Mouse (Mus musculus) CH12.LX (cell line): Measurements from ENCODE around the gene Olfr551. TPM values are rescaled to one million over a fixed set of nuclear protein-coding genes. Genes with fewer than 3 reads are reported as not detected.
"Not testable (repeated sequence)": the region's sequence is repeated elsewhere in the genome, so short reads cannot be mapped to it uniquely, and the experiment has no call there.

ENCODE experiments used
- DNase-seq: peaks from one replicate; pipeline ENCODE4 v3.0.0-alpha.2; 2013; ENCODE audit errors: extremely low read depth
- H3K27ac ChIP-seq: 2 replicates; pipeline ENCODE4 v1.5.1; 2012; ENCODE audit warnings: low read depth, mild to moderate bottlenecking, control low read depth, moderate library complexity; ENCODE audit not compliant: insufficient read depth
- H3K27me3 ChIP-seq: replicated peaks from 2 replicates; pipeline ENCODE3; 2012; ENCODE audit warnings: inconsistent platforms
- H3K36me3 ChIP-seq, 2 experiments: replicated peaks in 1 of 2; 2 replicates each; pipeline versions ENCODE3 to v1.6.1; 2012; ENCODE audit warnings: inconsistent platforms in 1 of 2, low read length in 1 of 2, mild to moderate bottlenecking in 1 of 2, mixed read lengths in 1 of 2, moderate library complexity in 1 of 2; ENCODE audit not compliant: control insufficient read depth in 1 of 2, insufficient read depth in 1 of 2
- H3K4me1 ChIP-seq, 2 experiments: 2 replicates each; pipeline ENCODE4 v1.6.1; 2012; ENCODE audit warnings: inconsistent platforms in 1 of 2, moderate library complexity in 1 of 2; ENCODE audit not compliant: insufficient read depth in 2 of 2, control insufficient read depth in 1 of 2
- H3K4me2 ChIP-seq: 2 replicates; pipeline ENCODE4 v1.6.1; 2012; ENCODE audit warnings: low read depth, mild to moderate bottlenecking, control low read depth; ENCODE audit not compliant: poor library complexity, insufficient read depth, severe bottlenecking
- H3K4me3 ChIP-seq, 3 experiments: fragments of 150-350 bp in 1 of 3; sonication (generic) in 1 of 3; replicated peaks in 1 of 3; 2 replicates each; pipeline versions ENCODE3 to v1.5.1; 2011 to 2012; ENCODE audit warnings: low read depth in 2 of 3, low read length in 2 of 3, mild to moderate bottlenecking in 2 of 3, moderate library complexity in 2 of 3, control low read depth in 1 of 3, improper control_type of control experiment in 1 of 3, inconsistent platforms in 1 of 3, mixed read lengths in 1 of 3; ENCODE audit not compliant: poor library complexity in 1 of 3
- H3K79me2 ChIP-seq: replicated peaks from 2 replicates; pipeline ENCODE4 v1.6.1; 2012; ENCODE audit warnings: mild to moderate bottlenecking, moderate library complexity; ENCODE audit not compliant: control insufficient read depth, poor library complexity, insufficient read depth, severe bottlenecking; ENCODE audit errors: extremely low read depth
- H3K9ac ChIP-seq: 2 replicates; pipeline ENCODE4 v1.6.1; 2012; ENCODE audit warnings: low read depth, mild to moderate bottlenecking, control low read depth, moderate library complexity; ENCODE audit not compliant: insufficient read depth
- H3K9me3 ChIP-seq: replicated peaks from 2 replicates; pipeline ENCODE3; 2012; ENCODE audit warnings: low read length, inconsistent platforms, mixed read lengths
- CHD1 ChIP-seq: IDR thresholded peaks from 2 replicates; pipeline ENCODE4 v1.6.1; 2012; ENCODE audit warnings: low read depth, low read length, improper control_type of control experiment, inconsistent platforms
- CTCF ChIP-seq, 2 experiments: IDR thresholded peaks in 1 of 2; conservative IDR thresholded peaks in 1 of 2; 2 replicates each; pipeline ENCODE4 v1.5.1; 2011 to 2012; ENCODE audit warnings: low read depth in 2 of 2, low read length in 2 of 2, improper control_type of control experiment in 1 of 2, inconsistent platforms in 1 of 2, mild to moderate bottlenecking in 1 of 2, moderate library complexity in 1 of 2
- ETS1 ChIP-seq: conservative IDR thresholded peaks from 2 replicates; pipeline ENCODE4 v1.6.1; 2012; ENCODE audit warnings: low read depth, mild to moderate bottlenecking, inconsistent platforms, low read length, improper control_type of control experiment, moderate library complexity
- GABPA ChIP-seq: IDR thresholded peaks from 2 replicates; pipeline ENCODE4 v1.6.1; 2012; ENCODE audit warnings: low read depth, low read length, improper control_type of control experiment, inconsistent platforms; ENCODE audit not compliant: insufficient replicate concordance
- HCFC1 ChIP-seq: IDR thresholded peaks from 2 replicates; pipeline ENCODE4 v1.6.1; 2012; ENCODE audit warnings: low read depth, mild to moderate bottlenecking, inconsistent platforms, low read length, improper control_type of control experiment
- KAT2A ChIP-seq: IDR thresholded peaks from 2 replicates; pipeline ENCODE4 v1.6.1; 2012; ENCODE audit warnings: low read length, improper control_type of control experiment, inconsistent platforms; ENCODE audit not compliant: insufficient replicate concordance
- MXI1 ChIP-seq: IDR thresholded peaks from 2 replicates; pipeline ENCODE4 v1.6.1; 2011; ENCODE audit warnings: mild to moderate bottlenecking, low read depth, low read length, improper control_type of control experiment
- MYC ChIP-seq: IDR thresholded peaks from 2 replicates; pipeline ENCODE4 v1.6.1; 2011; ENCODE audit warnings: low read depth, mild to moderate bottlenecking, improper control_type of control experiment, low read length
- POLR2AphosphoS2 ChIP-seq: IDR thresholded peaks from 2 replicates; pipeline ENCODE4 v1.6.1; 2011; ENCODE audit warnings: low read depth, low read length, improper control_type of control experiment
- RAD21 ChIP-seq: IDR thresholded peaks from 2 replicates; pipeline ENCODE4 v1.6.1; 2011; ENCODE audit warnings: low read depth, mild to moderate bottlenecking, low read length, improper control_type of control experiment, moderate library complexity
- SMC3 ChIP-seq: IDR thresholded peaks from 2 replicates; pipeline ENCODE4 v1.6.1; 2011; ENCODE audit warnings: low read depth, low read length, improper control_type of control experiment
- USF2 ChIP-seq: conservative IDR thresholded peaks from 2 replicates; pipeline ENCODE4 v1.6.1; 2011; ENCODE audit warnings: low read depth, low read length, improper control_type of control experiment
- ZC3H11A ChIP-seq: IDR thresholded peaks from 2 replicates; pipeline ENCODE4 v1.6.1; 2012; ENCODE audit warnings: low read depth, mild to moderate bottlenecking, inconsistent platforms, low read length, improper control_type of control experiment
- ZKSCAN1 ChIP-seq: IDR thresholded peaks from 2 replicates; pipeline ENCODE4 v1.6.1; 2012; ENCODE audit warnings: low read depth, inconsistent platforms, low read length, improper control_type of control experiment, borderline replicate concordance
- ZNF384 ChIP-seq: IDR thresholded peaks from 2 replicates; pipeline ENCODE4 v1.6.1; 2012; ENCODE audit warnings: low read depth, low read length, improper control_type of control experiment, inconsistent platforms
- dilution Hi-C: fragments of 300-500 bp; cut with MboI; formaldehyde crosslinking; loops from 2 replicates; pipeline ENCODE4 v1.14.3; 2020; ENCODE audit warnings: low sequenced_read_pairs; ENCODE audit not compliant: extremely low pct_unique_long_range_greater_than_20kb, extremely low pct_ligation_motif_present
- in situ Hi-C: fragments of 300-500 bp; cut with MboI; formaldehyde crosslinking; loops from 3 replicates; pipeline ENCODE4 v1.14.3; 2019; ENCODE audit warnings: low sequenced_read_pairs, low pct_ligation_motif_present, low pct_unique_long_range_greater_than_20kb, mixed read lengths
- polyA plus RNA-seq: library from polyadenylated mRNA; unstranded; fragments of >175 nt; gene quantifications from 2 replicates; pipeline ENCODE4 v1.2.1, GENCODE M21; 2012; ENCODE audit warnings: low read depth; ENCODE audit not compliant: insufficient read length
- total RNA-seq, 2 experiments: library from RNA; depleted of rRNA; stranded (reverse); fragments of 300-350 nt in 1 of 2; fragments of >200 nt in 1 of 2; gene quantifications; 2 replicates each; pipeline ENCODE4 v1.2.3; 2012 to 2014

The Olfr551 gene
- total and polyA plus RNA-seq, 3 experiments: not detected

DNA sequence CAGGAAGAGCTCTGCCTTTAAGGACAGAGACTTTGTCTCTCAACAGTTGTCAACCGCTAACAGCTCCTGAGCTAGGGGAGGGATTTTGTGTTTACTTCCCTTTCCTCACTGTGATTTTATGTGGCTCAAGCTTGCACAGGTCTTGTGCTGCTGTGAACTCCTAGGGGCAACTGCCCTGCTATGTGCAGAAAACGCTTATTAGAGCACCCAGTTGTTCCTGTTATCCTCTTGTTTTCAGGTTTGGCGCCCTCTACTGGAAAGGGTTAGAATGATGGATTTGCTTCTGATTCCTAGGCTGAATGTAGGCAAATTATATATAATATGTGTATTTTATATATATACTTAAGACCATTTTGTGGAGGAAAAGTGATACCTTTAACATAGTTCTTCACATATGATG, 45.0 kb upstream of the Olfr551 start:
- no peaks in the 10 kb centered on the region for H3K27me3 ChIP-seq
- H3K4me3 ChIP-seq: no peak overlapping the region
- no peak overlapping the region for H3K9ac ChIP-seq
- dilution Hi-C loops: no loop called here
- H3K79me2 ChIP-seq: no peaks in the 10 kb centered on the region
- H3K9me3 ChIP-seq: no peaks in the 10 kb centered on the region
- DNase-seq: peak; percentile 70
- in situ Hi-C loops: loop anchor here (5.0 kb wide), 1 partner anchor 129 kb away; no protein-coding TSS in a partner anchor
- TF ChIP-seq ZKSCAN1 (no peak), CTCF (conservative IDR thresholded peaks at IDR 0.05 in 1 of 2, IDR thresholded peaks at IDR 0.05 in 1 of 2; ENCODE audit: low read depth in 2 of 2, low read length in 2 of 2) (peak; percentile 62 to 79), SMC3 (peak; percentile 78), GABPA (no peak), ZC3H11A (no peak; the same call in 1 of the 2 replicates), RAD21 (peak; percentile 46), ETS1 (no peak), HCFC1 (no peak), MXI1 (no peak), CHD1 (no peak), POLR2AphosphoS2 (no peak)
- H3K27ac ChIP-seq: no peak overlapping the region
- no peaks in the 10 kb centered on the region for H3K4me1 ChIP-seq
- no peak overlapping the region for H3K4me2 ChIP-seq
- H3K36me3 ChIP-seq: no peaks in the 10 kb centered on the region

GRCm38 (mm10) chr7:102620368-102620767, 28.7 kb upstream of the Olfr551 start:
- H3K4me1 ChIP-seq, H3K27ac ChIP-seq, H3K79me2 ChIP-seq, H3K9me3 ChIP-seq, H3K27me3 ChIP-seq, dilution Hi-C loops, H3K36me3 ChIP-seq, H3K4me3 ChIP-seq, H3K4me2 ChIP-seq, in situ Hi-C loops, H3K9ac ChIP-seq, DNase-seq: not testable (repeated sequence)

- in situ Hi-C loops (no loop called here), dilution Hi-C loops (no loop called here)
- Histone ChIP-seq H3K4me1 (no peaks in the 10 kb centered on the region), H3K4me2 (no peak overlapping the region), H3K79me2 (no peaks in the 10 kb centered on the region), H3K27ac (no peak overlapping the region), H3K4me3 (no peak overlapping the region), H3K27me3 (no peaks in the 10 kb centered on the region), H3K9me3 (no peaks in the 10 kb centered on the region), H3K9ac (no peak overlapping the region), H3K36me3 (no peaks in the 10 kb centered on the region)
- TF ChIP-seq USF2 (no peak), MYC (no peak), MXI1 (no peak), ZNF384 (no peak), ETS1 (no peak), KAT2A (no peak)
- DNase-seq: no peak
Observed at GRCm38 (mm10) chr7:102619608-102620007, 27.9 kb upstream of the Olfr551 start.
